Mouse (Mus musculus): ENCODE results near the gene Olfr788.

Olfr788 gene

DNA sequence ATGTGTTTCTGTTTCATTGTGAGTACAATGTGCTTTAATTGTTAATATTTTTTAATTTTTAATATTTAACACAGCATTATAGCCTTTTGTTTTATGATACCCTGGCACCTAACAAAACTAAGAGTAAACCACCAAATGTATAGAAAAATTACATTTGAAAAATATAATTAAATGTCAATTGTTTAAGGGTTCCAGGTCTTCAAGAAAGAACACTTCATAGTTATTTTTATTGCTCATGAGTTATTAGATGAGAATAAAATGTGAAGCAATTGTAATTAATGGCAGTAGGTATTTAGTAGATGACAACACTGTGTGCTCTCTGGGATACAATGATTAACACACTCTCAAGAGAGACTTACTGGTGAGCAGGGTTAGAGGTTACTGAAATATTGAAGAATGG lies at the start of gene Olfr788:
Gene Olfr788, plus strand, starts transcription at position 301 of the 400 bp plus-strand sequence.
- DNase-seq (ENCODE audit: inconsistent ontology term) = no peak

DNA sequence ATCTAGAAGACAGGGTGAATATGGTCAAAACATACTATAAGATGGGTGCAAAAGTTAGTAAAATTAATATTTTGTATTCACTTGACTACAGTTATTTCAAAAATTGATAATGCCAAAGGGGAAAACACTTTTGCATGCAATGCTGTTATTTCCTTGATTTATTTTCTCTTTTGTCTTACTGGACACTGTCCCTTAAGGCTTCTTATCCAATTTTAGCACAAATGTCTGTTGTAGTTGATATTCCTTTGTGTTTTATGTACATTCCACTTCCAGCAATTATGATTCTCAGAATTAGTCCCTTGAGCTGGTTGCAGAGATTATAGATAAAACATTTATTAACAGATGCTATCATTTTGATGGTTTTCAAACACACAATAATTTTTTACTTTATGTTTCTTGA lies 43.8 kb upstream of the Olfr788 start, which contains the start of gene Olfr786:
Gene Olfr786, plus strand, starts transcription at position 301 of the 400 bp plus-strand sequence.
- no peak for DNase-seq (ENCODE audit: inconsistent ontology term)

DNA sequence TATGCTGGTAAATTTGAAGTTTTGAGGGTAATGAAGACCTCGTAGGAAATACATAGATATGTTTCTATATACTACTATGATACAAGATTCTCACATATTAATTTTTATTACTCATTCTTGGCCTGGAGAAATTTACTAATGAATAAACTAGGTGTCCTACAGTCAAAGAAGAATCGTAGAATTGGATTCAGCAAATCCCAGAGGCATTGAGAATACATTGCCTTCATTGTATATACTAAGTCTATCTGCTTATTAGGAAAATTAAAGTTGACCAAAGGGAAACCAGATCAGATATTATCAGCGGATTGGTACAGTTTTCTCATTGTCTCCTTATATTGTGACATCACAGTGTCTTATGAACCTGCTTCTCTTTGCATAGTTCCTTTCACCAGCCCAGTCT lies 9.2 kb upstream of the Olfr788 start, which contains the start of gene Olfr787:
Gene Olfr787, plus strand, starts transcription at position 301 of the 400 bp plus-strand sequence.
- DNase-seq (ENCODE audit: inconsistent ontology term) = no peak

DNA sequence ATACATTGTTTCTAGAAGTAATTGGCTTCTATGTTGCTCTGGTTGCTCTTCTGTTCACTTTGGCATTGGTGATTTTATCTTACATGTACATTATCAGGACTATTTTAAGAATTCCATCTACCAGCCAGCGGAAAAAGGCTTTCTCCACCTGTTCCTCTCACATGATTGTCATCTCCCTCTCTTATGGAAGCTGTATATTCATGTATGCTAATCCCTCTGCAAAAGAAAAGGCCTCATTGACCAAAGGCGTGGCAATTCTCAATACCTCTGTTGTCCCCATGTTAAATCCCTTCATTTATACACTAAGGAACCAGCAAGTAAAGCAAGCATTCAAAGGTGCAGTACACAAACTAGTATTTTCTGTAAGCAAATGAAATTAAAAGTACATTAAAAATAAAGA lies 2.5 kb downstream of the Olfr788 start:
- no peak for DNase-seq (ENCODE audit: inconsistent ontology term)

DNA sequence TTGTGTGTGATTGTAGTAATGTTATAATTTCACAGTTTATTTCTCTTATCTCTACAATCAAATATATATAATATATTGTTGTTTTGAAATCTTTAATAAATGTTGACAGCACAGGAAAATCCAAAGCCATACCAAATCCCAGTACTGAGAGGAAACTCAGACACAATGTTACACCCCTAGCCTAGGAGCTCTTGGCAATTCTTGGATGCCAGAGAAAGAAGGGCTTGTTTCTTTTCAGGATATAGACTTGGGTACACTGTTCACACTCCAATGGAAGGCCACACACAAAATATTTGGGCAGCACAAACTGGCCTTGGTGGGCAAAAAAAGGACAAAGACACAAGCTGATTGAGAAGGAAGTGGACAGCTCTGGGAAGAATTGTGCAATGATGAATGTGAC lies 2.9 kb downstream of the Olfr788 start:
- no peak for DNase-seq (ENCODE audit: inconsistent ontology term)

DNA sequence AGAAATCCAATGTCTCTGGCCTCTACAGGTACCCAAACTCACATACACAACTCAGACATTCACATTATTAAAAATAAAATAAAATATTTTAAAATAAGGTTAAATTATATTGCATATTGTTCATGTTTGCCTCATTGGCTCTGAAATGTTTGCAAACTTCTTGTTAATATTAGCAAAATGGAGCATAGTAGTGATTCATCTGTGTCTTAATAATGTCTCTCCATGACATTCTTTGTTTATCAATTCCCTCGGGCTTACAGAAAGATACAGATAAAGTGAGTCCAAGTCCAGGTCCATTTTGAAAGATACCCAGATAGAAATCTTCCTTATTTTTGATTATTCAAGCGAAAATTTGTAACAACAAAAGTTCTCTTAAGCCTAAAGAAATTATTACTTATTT lies 13.7 kb downstream of the Olfr788 start, which contains the start of gene Olfr789:
Gene Olfr789, plus strand, starts transcription at position 301 of the 400 bp plus-strand sequence.
- no peak for DNase-seq (ENCODE audit: inconsistent ontology term)

DNA sequence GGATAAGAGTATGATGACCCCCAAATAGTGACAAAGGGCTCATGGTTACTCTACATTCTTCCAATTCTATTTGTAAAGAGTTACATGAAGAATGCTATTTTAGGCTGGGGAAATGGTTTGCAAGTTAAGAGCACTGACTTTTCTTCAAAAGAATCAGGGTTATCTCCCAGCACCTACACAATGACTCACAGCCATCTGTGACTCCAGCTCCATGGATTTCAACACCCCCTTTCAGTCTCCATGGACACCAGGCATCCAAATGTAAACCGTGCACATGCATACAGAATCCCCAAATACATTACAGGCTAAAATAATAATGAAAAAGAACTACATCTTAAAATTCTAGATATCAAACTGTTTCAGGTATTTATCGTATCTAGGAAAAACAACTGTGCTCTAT lies 19.3 kb downstream of the Olfr788 start:
- no peak for DNase-seq (ENCODE audit: inconsistent ontology term)

DNA sequence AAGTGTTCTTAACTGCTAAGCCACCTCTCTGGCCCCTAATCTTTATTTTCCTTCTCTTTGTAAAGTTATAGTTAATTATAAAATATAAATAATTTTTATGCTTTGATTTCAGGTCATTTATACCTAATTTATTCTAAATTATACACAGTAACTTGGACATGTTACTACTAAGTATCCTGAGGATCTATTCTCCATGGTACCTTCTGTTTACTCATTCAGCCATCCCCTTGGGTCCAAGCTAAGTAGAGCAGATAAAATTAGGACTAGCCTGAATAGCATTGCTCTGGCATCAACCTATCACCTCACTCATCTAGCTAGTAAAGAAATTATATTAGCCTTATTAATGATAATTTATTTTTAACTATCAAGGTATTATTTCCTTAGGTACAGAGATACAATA lies 27.4 kb downstream of the Olfr788 start, which contains the start of gene Olfr790:
Gene Olfr790, plus strand, starts transcription at position 301 of the 400 bp plus-strand sequence.
- no peak for DNase-seq (ENCODE audit: inconsistent ontology term)

DNA sequence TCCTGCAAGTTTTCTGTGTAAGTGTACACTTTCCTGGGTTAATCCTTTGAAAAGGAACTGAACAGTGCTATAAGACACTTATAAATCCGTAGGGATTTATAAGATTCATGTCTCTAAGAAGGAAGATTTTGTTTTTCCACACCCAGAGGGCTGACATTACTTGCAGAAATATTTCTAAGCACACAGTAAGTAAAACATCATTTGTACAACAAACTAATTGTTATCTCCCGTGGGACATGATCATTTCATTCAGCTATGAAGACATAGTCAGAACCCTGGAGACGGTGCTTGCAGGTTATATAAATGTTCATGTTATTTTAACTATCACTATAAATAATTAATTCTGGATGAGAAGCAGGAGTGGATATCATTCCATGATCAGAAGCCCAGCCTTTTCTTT lies 50.7 kb downstream of the Olfr788 start, which contains the start of gene Olfr791:
Gene Olfr791, plus strand, starts transcription at position 301 of the 400 bp plus-strand sequence.
- DNase-seq (ENCODE audit: inconsistent ontology term) = no peak

Measured in Muller cell, postnatal 12 days (primary cell).